Mouse (Mus musculus) embryo, embryonic 10 days (tissue): ENCODE measurements around the gene Gm44790.
A peak's percentile ranks its signal among the peaks of the same experiment; 100 is the strongest.
"Not testable (repeated sequence)": the region's sequence is repeated elsewhere in the genome, so short reads cannot be mapped to it uniquely, and the experiment has no call there.

Experiments used
- DNase-seq: peaks from one replicate; pipeline ENCODE4 v3.0.0-alpha.2; 2015; ENCODE audit warnings: low spot score

Gm44790 gene

GRCm38 (mm10) chr6:86426358-86426757 lies at the start of gene Gm44790:
Gene Gm44790 (plus strand): TSS chr6:86426658.
- no peak for DNase-seq

GRCm38 (mm10) chr6:86378341-86378740 lies 48.1 kb upstream of the Gm44790 start:
- no peak for DNase-seq

- DNase-seq = not testable (repeated sequence)
These were observed 46.3 kb upstream of the Gm44790 start for GRCm38 (mm10) chr6:86380112-86380511.

- DNase-seq = no peak
These were observed 43.9 kb upstream of the Gm44790 start for GRCm38 (mm10) chr6:86382551-86382950.

- DNase-seq = no peak
These were observed 43.1 kb upstream of the Gm44790 start for GRCm38 (mm10) chr6:86383370-86383769.

GRCm38 (mm10) chr6:86384692-86385091 lies 41.8 kb upstream of the Gm44790 start:
- DNase-seq = no peak

- no peak for DNase-seq
These were observed 40.9 kb upstream of the Gm44790 start for GRCm38 (mm10) chr6:86385362-86386104.

GRCm38 (mm10) chr6:86387313-86387712 lies 39.1 kb upstream of the Gm44790 start:
- DNase-seq = no peak

GRCm38 (mm10) chr6:86388461-86388860 lies 38.0 kb upstream of the Gm44790 start:
- DNase-seq = no peak

- DNase-seq = no peak
These were observed 35.1 kb upstream of the Gm44790 start for GRCm38 (mm10) chr6:86391326-86391725.

GRCm38 (mm10) chr6:86393187-86393586 lies 33.3 kb upstream of the Gm44790 start:
- no peak for DNase-seq

- DNase-seq = no peak
These were observed 32.3 kb upstream of the Gm44790 start for GRCm38 (mm10) chr6:86394078-86394720.

GRCm38 (mm10) chr6:86395021-86395420 lies 31.4 kb upstream of the Gm44790 start:
- no peak for DNase-seq

GRCm38 (mm10) chr6:86395969-86396368 lies 30.5 kb upstream of the Gm44790 start:
- DNase-seq = no peak

- peak; percentile 97 for DNase-seq
These were observed 29.7 kb upstream of the Gm44790 start, which contains the start of gene Pcyox1 for GRCm38 (mm10) chr6:86396581-86397256. Gene Pcyox1 (minus strand): TSS chr6:86397154.

- no peak for DNase-seq
These were observed 29.0 kb upstream of the Gm44790 start for GRCm38 (mm10) chr6:86397257-86397980.

GRCm38 (mm10) chr6:86398986-86399385 lies 27.5 kb upstream of the Gm44790 start:
- DNase-seq = no peak

GRCm38 (mm10) chr6:86399995-86400394 lies 26.5 kb upstream of the Gm44790 start:
- DNase-seq = no peak

GRCm38 (mm10) chr6:86400972-86401371 lies 25.5 kb upstream of the Gm44790 start:
- peak; percentile 87 for DNase-seq

GRCm38 (mm10) chr6:86402681-86403607 lies 23.5 kb upstream of the Gm44790 start:
- peak; percentile 39 for DNase-seq

- DNase-seq = peak; percentile 86
These were observed 22.7 kb upstream of the Gm44790 start for GRCm38 (mm10) chr6:86403728-86404099.
